Mouse (Mus musculus): ENCODE data around the gene Ptges3l.

DNA sequence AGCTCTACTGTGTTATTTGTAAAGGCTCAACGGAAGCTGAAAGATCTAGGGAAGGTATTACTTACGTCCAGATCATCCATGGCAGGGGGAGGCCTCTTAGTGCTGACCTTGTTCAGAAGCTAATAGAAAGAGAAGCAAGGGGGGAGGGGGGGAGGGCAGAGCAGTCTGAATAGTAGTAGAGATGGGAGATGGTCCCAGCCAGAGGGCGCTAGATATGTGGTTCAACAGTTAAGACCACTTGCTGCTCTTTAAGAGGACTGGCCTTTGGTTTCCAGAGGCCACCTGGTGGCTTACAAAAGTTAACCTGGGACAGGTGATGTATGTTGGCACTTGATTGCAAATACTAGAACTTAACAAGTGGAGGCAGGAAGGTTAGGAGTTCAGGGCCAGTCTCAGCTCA lies 5.5 kb downstream of the Ptges3l start:
- no peak for TF ChIP-seq POLR2A (IDR thresholded peaks at IDR 0.05; ENCODE audit: insufficient read length, low read depth)
- no peak for TF ChIP-seq E2F4 (IDR thresholded peaks at IDR 0.05; ENCODE audit: insufficient read depth)
- no peak for TF ChIP-seq USF1 (IDR thresholded peaks at IDR 0.05; ENCODE audit: low read depth)
- no peak for TF ChIP-seq MAX (IDR thresholded peaks at IDR 0.05; ENCODE audit: low read depth)
- no peak for TF ChIP-seq TCF3 (IDR thresholded peaks at IDR 0.05; ENCODE audit: insufficient read length, low read depth)
- no peak for TF ChIP-seq MYOG (IDR thresholded peaks at IDR 0.05; ENCODE audit: control insufficient read depth in 1 of 3, insufficient read depth in 1 of 3, insufficient read length in 2 of 3, low read depth in 2 of 3)
- TF ChIP-seq POLR2AphosphoS2 (IDR thresholded peaks at IDR 0.05; ENCODE audit: insufficient read length, low read depth), result no peak
- no peak for TF ChIP-seq MYOD1 (IDR thresholded peaks at IDR 0.05; ENCODE audit: control insufficient read depth in 1 of 3, insufficient read length in 2 of 3, low read depth in 2 of 3)
- TF ChIP-seq REST (IDR thresholded peaks at IDR 0.05; ENCODE audit: insufficient read depth, insufficient read length), result no peak
- no peak for TF ChIP-seq TCF12 (IDR thresholded peaks at IDR 0.05; ENCODE audit: insufficient read depth, poor library complexity, severe bottlenecking)
- TF ChIP-seq SRF (IDR thresholded peaks at IDR 0.05; ENCODE audit: control insufficient read depth, insufficient read length, low read depth), result no peak

Data from myocyte (in vitro differentiated cells).